Mouse (Mus musculus) T-helper 17 cell (primary cell): Measurements from ENCODE around the gene Rbms3.

Experiments used
- in situ Hi-C, 2 experiments: fragments of 300-600 bp; cut with MboI, MseI; formaldehyde crosslinking; loops; 1 replicate in 1 of 2; 2 replicates in 1 of 2; pipeline ENCODE4 v1.15.1; 2025; ENCODE audit warnings: high pct_unique_total_duplicates in 2 of 2

Rbms3 gene

GRCm38 (mm10) chr9:117378131-117378890, 251.4 kb downstream of the Rbms3 start:
- in situ Hi-C loops, result loop anchor here in 1 of 2 experiments (25.0 kb wide), 1 partner anchor 1034 kb away; no protein-coding TSS in a partner anchor

- in situ Hi-C loops, result loop anchor here in 1 of 2 experiments (25.0 kb wide), 1 partner anchor 1037 kb away; no protein-coding TSS in a partner anchor
These were observed 253.9 kb downstream of the Rbms3 start for GRCm38 (mm10) chr9:117375776-117376175.

- in situ Hi-C loops, result no loop called here
These were observed 256.5 kb downstream of the Rbms3 start for GRCm38 (mm10) chr9:117373164-117373741.

GRCm38 (mm10) chr9:117371980-117372379, 257.7 kb downstream of the Rbms3 start:
- in situ Hi-C loops, result no loop called here

- in situ Hi-C loops, result no loop called here
These were observed 259.6 kb downstream of the Rbms3 start for GRCm38 (mm10) chr9:117370086-117370485.

GRCm38 (mm10) chr9:117368016-117368415, 261.7 kb downstream of the Rbms3 start:
- in situ Hi-C loops, result no loop called here

- in situ Hi-C loops, result no loop called here
These were observed 265.1 kb downstream of the Rbms3 start for GRCm38 (mm10) chr9:117364610-117365009.

- in situ Hi-C loops, result no loop called here
These were observed 268.3 kb downstream of the Rbms3 start for GRCm38 (mm10) chr9:117361431-117361830.

GRCm38 (mm10) chr9:117356764-117357442, 272.8 kb downstream of the Rbms3 start:
- in situ Hi-C loops, result no loop called here

- in situ Hi-C loops, result no loop called here
These were observed 274.2 kb downstream of the Rbms3 start for GRCm38 (mm10) chr9:117355501-117355900.

- in situ Hi-C loops, result no loop called here
These were observed 287.4 kb downstream of the Rbms3 start for GRCm38 (mm10) chr9:117342336-117342735.

- in situ Hi-C loops, result no loop called here
These were observed 299.0 kb downstream of the Rbms3 start for GRCm38 (mm10) chr9:117330681-117331080.

- in situ Hi-C loops, result no loop called here
These were observed 310.4 kb downstream of the Rbms3 start for GRCm38 (mm10) chr9:117319271-117319670.

- in situ Hi-C loops, result no loop called here
These were observed 311.3 kb downstream of the Rbms3 start for GRCm38 (mm10) chr9:117318461-117318860.

- in situ Hi-C loops, result no loop called here
These were observed 312.5 kb downstream of the Rbms3 start for GRCm38 (mm10) chr9:117317251-117317650.

- in situ Hi-C loops, result no loop called here
These were observed 316.1 kb downstream of the Rbms3 start for GRCm38 (mm10) chr9:117313642-117314041.

GRCm38 (mm10) chr9:117309809-117310208, 319.9 kb downstream of the Rbms3 start:
- in situ Hi-C loops, result no loop called here

GRCm38 (mm10) chr9:117298991-117299390, 330.7 kb downstream of the Rbms3 start:
- in situ Hi-C loops, result no loop called here

- in situ Hi-C loops, result no loop called here
These were observed 331.8 kb downstream of the Rbms3 start for GRCm38 (mm10) chr9:117297662-117298531.

- in situ Hi-C loops, result loop anchor here in 1 of 2 experiments (5.0 kb wide), 1 partner anchor 1749 kb away; no protein-coding TSS in a partner anchor
These were observed 338.5 kb downstream of the Rbms3 start for GRCm38 (mm10) chr9:117291066-117291850.

- in situ Hi-C loops, result no loop called here
These were observed 354.9 kb downstream of the Rbms3 start for GRCm38 (mm10) chr9:117274846-117275245.
